Mouse (Mus musculus): Measurements from ENCODE around the gene Cnpy2.
"Not testable (repeated sequence)": the region's sequence is repeated elsewhere in the genome, so short reads cannot be mapped to it uniquely, and the experiment has no call there.

Gene Cnpy2

DNA sequence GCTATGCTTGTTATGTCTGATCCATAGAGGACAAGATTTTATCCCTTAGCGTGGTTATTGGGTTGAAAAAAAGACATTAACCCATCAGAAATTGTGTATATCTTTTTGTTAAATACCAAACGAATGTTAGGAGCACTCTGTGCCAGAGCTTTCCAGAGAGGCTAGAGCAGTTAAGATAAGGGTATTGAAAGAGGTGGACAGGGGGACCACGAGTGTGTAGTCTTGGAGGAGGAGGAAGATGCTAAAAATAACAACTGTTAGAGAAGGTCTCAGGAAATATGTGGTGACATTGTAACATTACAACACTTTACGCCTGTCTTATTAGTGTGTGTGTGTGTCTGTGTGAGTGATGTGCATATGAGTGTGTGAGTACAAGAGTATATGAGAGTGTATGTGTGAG lies 11.4 kb upstream of the Cnpy2 start:
- no peak for DNase-seq (ENCODE audit: low spot score in 2 of 2)

- DNase-seq (ENCODE audit: low spot score in 2 of 2) = no peak
Measured at GRCm38 (mm10) chr10:128315578-128315977, 6.7 kb upstream of the Cnpy2 start.

GRCm38 (mm10) chr10:128321641-128322040 lies 618 bp upstream of the Cnpy2 start:
- no peak for DNase-seq (ENCODE audit: low spot score in 2 of 2)

DNA sequence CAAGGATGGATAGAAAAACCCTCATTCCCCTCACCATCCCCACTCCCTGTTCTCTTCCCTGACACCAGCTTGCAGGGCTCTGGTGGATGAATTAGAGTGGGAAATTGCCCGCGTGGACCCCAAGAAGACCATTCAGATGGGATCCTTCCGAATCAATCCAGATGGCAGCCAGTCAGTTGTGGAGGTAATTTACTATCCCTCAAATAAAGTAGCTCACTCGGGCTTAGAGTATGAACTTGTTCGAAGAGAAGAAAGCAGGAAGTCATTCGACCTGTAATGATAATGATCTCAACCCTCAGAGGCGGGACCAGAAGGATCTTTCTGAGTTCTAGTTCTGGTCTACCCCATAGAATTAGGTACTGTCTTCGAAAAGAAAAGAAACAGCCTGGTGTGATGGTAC lies 1.3 kb downstream of the Cnpy2 start:
- DNase-seq (ENCODE audit: low spot score in 2 of 2) = no peak

- no peak for DNase-seq (ENCODE audit: low spot score in 2 of 2)
Measured at GRCm38 (mm10) chr10:128326825-128327224, 4.6 kb downstream of the Cnpy2 start.

DNA sequence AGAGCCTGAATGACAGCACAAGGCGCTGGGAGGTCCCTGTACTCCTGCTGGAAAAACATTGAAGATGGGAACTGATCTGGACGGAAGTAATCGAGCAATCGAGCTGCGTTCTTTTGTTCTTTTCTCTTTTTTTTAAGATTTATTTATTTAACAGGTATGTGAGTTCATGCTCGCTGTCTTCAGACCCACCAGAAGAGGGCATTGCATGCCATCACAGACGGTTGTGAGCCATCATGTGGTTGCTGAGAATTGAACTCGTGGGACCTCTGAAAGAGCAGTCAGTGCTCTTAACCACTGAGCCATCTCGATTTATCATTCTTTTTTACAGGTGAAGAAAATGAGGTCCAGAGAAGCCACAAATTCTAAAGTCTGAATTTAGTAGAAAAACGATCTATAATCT lies 5.4 kb downstream of the Cnpy2 start:
- no peak for DNase-seq (ENCODE audit: low spot score in 2 of 2)

DNA sequence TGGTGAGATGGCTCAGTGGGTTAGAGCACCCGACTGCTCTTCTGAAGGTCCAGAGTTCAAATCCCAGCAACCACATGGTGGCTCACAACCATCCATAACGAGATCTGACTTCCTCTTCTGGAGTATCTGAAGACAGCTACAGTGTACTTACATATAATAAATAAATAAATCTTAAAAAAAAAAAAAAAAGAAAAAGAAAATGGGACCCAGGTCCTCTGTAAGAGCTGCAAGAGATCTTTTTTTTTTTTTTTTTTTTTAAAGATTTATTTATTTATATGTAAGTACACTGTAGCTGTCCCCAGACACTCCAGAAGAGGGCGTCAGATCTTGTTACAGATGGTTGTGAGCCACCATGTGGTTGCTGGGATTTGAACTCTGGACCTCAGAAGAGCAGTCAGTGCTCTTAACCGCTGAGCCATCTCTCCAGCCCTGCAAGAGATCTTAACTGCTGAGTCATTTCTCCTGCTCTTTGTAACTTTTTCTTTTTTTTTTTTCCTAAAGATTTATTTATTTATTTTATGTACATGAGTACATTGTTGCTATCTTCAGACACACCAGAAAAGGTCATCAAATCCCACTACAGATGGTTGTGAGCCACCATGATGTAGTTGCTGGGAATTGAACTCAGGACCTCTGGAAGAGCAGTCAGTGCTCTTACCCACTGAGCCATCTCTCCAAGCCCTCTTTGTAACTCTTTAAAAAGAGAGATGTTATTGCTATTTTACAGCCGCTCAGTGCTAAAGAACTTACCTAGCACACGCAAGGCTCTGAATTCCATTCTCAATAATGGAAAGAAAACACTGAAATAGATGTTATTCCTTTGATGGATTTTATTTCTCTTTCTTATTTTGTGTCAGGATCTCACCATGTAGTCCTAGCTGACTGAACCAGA lies 10.3 kb downstream of the Cnpy2 start:
- not testable (repeated sequence) for DNase-seq (ENCODE audit: low spot score in 2 of 2)

- peak; percentile 88 to 95 for DNase-seq (ENCODE audit: low spot score in 2 of 2)
Measured at GRCm38 (mm10) chr10:128335582-128335981, 13.3 kb downstream of the Cnpy2 start.

DNA sequence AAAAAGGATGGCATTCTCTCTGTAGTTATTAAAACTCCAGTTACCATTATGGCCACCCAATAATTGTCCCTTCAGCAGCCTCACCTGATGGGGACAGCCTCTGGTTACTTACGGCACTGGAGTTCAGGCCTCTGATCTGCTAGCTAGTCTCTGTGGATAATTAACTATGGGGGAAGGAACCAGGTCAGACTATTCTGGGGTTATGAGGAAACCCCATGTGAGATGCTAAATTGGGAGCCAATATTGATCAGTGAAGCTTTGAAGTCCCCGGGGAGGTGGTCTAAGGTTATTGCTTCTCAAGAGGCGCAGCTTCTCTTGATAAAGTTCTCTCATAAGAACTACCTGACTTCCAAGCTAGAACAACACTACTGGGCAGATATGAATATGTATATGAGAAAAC lies 13.9 kb downstream of the Cnpy2 start:
- DNase-seq (ENCODE audit: low spot score in 2 of 2) = no peak

DNA sequence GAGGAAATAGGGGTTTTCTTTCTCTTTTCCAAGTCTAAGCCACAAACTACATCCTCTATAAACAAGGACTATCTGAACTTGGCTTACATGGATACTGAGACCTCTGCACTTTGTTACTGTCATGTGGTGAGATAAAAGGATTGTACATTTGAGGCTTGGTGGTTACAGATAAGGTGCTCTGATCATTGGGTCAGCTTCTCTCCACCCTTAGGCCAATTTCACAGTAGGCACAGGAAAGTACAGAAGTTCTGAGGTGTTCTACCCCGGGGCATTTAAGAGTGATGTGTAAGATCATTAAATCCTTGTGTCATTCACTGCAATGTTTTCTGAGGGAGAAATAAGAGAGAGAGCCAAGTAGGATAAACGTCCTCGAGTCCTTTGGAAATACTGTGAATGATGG lies 14.3 kb downstream of the Cnpy2 start:
- DNase-seq (ENCODE audit: low spot score in 2 of 2) = no peak

- peak; percentile 96 for DNase-seq (ENCODE audit: low spot score in 2 of 2)
Measured at GRCm38 (mm10) chr10:128337306-128338181, 15.3 kb downstream of the Cnpy2 start, which contains the start of gene Cs. Gene Cs (plus strand): TSS chr10:128337734.

DNA sequence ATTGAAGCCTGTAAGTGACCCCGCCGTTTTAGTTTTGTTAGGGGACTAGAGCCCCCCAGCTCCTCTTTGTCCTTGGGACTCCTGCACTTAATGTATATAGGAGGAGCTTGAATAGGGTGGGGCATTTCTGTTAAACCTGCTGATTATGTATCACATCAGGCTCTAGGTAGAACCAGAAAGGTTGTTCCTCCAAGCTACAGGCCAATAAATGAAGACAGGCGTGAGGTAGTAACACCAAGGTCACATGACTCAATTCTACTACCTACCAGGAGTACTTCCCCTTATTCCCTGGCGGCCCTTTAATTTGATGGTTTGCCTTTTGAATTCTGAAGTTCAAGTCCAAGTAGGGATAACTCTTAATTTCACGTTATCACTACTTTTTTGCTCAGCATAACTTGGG lies 16.2 kb downstream of the Cnpy2 start:
- DNase-seq (ENCODE audit: low spot score in 2 of 2) = no peak

DNA sequence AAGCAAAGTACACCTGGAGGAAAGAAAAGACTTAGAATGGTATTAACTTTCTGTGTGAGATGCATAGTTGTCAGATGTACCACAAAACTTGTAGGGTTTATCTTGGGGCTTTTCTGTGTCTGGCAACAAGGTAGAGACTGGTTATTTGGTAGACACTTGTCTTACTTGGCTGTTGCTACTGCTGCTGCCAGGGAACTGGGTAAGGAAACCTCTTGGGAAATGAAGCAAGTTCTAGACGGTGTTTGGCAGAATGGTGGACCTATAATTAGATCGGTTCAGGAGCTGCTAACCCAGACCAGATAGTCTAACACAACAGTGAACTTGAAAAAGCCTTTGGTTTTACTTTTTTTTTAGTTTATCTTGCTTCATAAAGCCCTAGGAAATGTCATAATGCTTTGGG lies 16.7 kb downstream of the Cnpy2 start:
- DNase-seq (ENCODE audit: low spot score in 2 of 2) = no peak

- no peak for DNase-seq (ENCODE audit: low spot score in 2 of 2)
Measured at GRCm38 (mm10) chr10:128340257-128340656, 18.0 kb downstream of the Cnpy2 start.

DNA sequence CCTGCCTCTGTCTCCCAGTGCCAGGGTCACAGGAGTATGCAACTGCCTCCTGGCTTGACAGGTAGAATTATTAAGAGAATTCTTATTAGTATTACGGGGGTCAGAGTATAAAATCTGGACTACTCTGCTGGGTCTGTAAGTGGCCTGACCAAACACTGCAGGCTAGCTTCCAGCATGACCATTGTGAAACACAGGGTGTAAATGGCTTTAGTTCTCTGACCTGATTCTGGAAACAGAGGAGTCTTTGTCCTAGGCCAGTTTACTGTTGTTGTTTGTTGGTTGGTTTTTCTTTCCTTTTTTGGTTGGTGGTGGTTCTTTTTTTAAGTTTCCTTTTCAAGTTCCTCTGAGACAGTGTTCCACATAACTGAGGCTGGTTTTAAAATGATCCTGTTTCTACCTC lies 21.2 kb downstream of the Cnpy2 start:
- no peak for DNase-seq (ENCODE audit: low spot score in 2 of 2)

DNA sequence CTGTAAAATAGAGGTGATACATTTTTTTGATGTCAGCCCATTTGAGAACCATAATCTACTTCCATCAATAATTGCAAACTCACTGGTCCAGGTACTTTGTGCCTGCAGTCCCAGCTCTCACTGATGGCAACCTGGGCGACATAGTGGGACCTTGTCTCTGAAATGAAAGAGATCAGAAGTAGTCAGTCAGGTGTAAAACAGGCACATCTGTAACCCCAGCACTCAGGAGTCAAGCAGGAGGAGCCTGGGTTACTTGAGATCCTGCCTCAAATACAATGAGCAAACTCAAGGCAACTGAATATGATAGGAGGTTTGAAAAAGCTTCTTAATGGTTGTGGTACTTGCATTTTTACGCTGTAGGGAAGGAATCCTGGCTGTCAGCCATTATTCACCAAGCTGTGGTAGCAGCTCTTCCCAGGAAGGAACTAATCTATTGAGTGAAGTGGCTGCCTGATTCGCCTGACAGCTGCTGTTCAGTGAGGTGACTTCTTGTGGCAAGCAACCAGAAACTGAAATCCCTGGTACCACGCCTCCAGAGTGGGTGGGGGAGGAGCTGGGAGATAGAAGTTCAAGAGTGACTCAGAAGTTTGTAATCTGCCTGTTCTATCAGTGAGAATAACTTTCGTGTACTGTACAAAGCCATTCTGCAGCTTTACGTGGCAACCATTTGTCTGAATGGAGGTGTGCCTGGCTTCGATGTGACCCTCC lies 22.5 kb downstream of the Cnpy2 start:
- peak; percentile 73 to 74 for DNase-seq (ENCODE audit: low spot score in 2 of 2)

DNA sequence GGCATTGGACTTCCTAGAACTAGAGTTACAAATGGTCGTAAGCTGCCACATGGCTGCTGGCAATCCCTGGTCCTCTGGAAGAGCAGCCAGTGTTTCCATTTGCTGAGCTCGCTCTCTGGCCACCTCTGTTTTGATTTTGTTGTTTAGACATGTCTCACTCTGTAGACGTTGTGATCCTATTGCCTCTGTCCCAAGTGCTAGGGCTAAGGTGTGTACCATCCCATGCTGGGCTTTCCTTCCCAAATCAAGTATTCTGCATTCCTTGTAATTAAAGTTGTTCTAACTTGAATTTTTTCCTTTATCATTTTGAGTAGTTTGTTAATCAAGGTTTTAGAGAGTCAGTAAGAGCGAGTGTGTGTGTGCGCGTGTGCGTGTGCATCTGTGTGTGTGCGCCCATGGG lies 25.3 kb downstream of the Cnpy2 start:
- DNase-seq (ENCODE audit: low spot score in 2 of 2) = no peak

DNA sequence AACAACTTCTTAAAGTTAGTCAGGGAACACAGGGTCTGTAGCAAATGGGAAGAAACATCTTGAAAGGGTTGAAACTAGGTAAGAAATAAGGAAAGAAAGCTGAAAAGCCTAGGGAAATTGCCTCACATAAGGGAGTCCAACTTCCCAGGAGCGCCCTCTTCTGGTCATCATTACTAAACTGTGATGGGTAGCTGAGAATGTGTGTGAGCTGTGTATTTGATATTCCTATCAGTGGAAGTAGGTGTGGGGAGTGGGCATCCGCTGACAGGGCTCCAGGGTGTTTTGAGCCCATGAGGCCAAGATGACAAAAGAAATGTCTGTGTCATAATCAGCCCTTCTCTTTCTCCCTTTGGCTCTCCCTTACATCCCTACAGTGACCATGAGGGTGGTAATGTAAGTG lies 36.5 kb downstream of the Cnpy2 start:
- peak; percentile 57 to 84 for DNase-seq (ENCODE audit: low spot score in 2 of 2)

GRCm38 (mm10) chr10:128359226-128359625 lies 37.0 kb downstream of the Cnpy2 start:
- DNase-seq (ENCODE audit: low spot score in 2 of 2) = no peak

GRCm38 (mm10) chr10:128361836-128362235 lies 39.6 kb downstream of the Cnpy2 start:
- DNase-seq (ENCODE audit: low spot score in 2 of 2) = no peak

- no peak for DNase-seq (ENCODE audit: low spot score in 2 of 2)
Measured at GRCm38 (mm10) chr10:128362568-128362967, 40.3 kb downstream of the Cnpy2 start.

GRCm38 (mm10) chr10:128367899-128368401 lies 45.7 kb downstream of the Cnpy2 start:
- DNase-seq (ENCODE audit: low spot score in 2 of 2) = no peak

Measured in spleen, postnatal 4 days (tissue).